Mouse (Mus musculus): ENCODE measurements around the gene Dtl. TPM values are rescaled to one million over a fixed set of nuclear protein-coding genes. Genes with fewer than 3 reads are reported as not detected.

Gene Dtl
- polyA plus RNA-seq, 1 experiment from 2014 or later = 39.9 TPM

- no peaks in the 10 kb centered on the region for H3K36me3 ChIP-seq (ENCODE audit: control insufficient read depth, insufficient read depth, low read length)
- no peaks in the 10 kb centered on the region for H3K9me3 ChIP-seq (replicated peaks; ENCODE audit: control insufficient read depth, low read length)
- 59% methylated on average over 2 of the region's 2 CpGs for WGBS (ENCODE audit: insufficient replicate concordance)
- no peaks in the 10 kb centered on the region for H3K27me3 ChIP-seq (ENCODE audit: control insufficient read depth, insufficient read depth, low read length)
- no peak overlapping the region for H3K9ac ChIP-seq (ENCODE audit: low read depth, low read length)
- peaks cover 19% of the 10 kb centered on the region; the same call in 1 of the 2 replicates for H3K4me1 ChIP-seq (ENCODE audit: control insufficient read depth, insufficient read depth, low read length)
- peak overlapping the region; percentile 30; the same call in 1 of the 2 replicates for H3K27ac ChIP-seq (ENCODE audit: low read depth, low read length)
- no peak overlapping the region for H3K4me3 ChIP-seq (ENCODE audit: low read depth, low read length)
- no peak for ATAC-seq (replicated peaks; ENCODE audit: insufficient number of reproducible peaks, low FRiP score, low TSS enrichment)
- H3K4me2 ChIP-seq = no peak overlapping the region
Observed at GRCm38 (mm10) chr1:191494303-191494655, 81.1 kb downstream of the Dtl start.

- peaks cover 19% of the 10 kb centered on the region; the same call in 1 of the 2 replicates for H3K4me1 ChIP-seq (ENCODE audit: control insufficient read depth, insufficient read depth, low read length)
- no peaks in the 10 kb centered on the region for H3K27me3 ChIP-seq (ENCODE audit: control insufficient read depth, insufficient read depth, low read length)
- peak overlapping the region; percentile 30; the same call in 1 of the 2 replicates for H3K27ac ChIP-seq (ENCODE audit: low read depth, low read length)
- no peak overlapping the region for H3K4me3 ChIP-seq (ENCODE audit: low read depth, low read length)
- ATAC-seq (replicated peaks; ENCODE audit: insufficient number of reproducible peaks, low FRiP score, low TSS enrichment) = peak; percentile 55; the same call in 1 of the 2 replicates
- WGBS (ENCODE audit: insufficient replicate concordance) = 52% methylated on average over 13 of the region's 13 CpGs
- peak overlapping the region; percentile 6; the same call in 1 of the 2 replicates for H3K4me2 ChIP-seq
- H3K9me3 ChIP-seq (replicated peaks; ENCODE audit: control insufficient read depth, low read length) = no peaks in the 10 kb centered on the region
- H3K36me3 ChIP-seq (ENCODE audit: control insufficient read depth, insufficient read depth, low read length) = no peaks in the 10 kb centered on the region
- no peak overlapping the region for H3K9ac ChIP-seq (ENCODE audit: low read depth, low read length)
Observed at GRCm38 (mm10) chr1:191493476-191494302, 81.7 kb downstream of the Dtl start.

- H3K4me1 ChIP-seq (ENCODE audit: control insufficient read depth, insufficient read depth, low read length) = peaks cover 21% of the 10 kb centered on the region; the same call in 1 of the 2 replicates
- ATAC-seq (replicated peaks; ENCODE audit: insufficient number of reproducible peaks, low FRiP score, low TSS enrichment) = no peak
- no peaks in the 10 kb centered on the region for H3K27me3 ChIP-seq (ENCODE audit: control insufficient read depth, insufficient read depth, low read length)
- no peak overlapping the region for H3K4me2 ChIP-seq
- no peak overlapping the region for H3K4me3 ChIP-seq (ENCODE audit: low read depth, low read length)
- no peak overlapping the region for H3K27ac ChIP-seq (ENCODE audit: low read depth, low read length)
- H3K36me3 ChIP-seq (ENCODE audit: control insufficient read depth, insufficient read depth, low read length) = no peaks in the 10 kb centered on the region
- H3K9me3 ChIP-seq (replicated peaks; ENCODE audit: control insufficient read depth, low read length) = no peaks in the 10 kb centered on the region
- no peak overlapping the region for H3K9ac ChIP-seq (ENCODE audit: low read depth, low read length)
- 74% methylated on average over 7 of the region's 7 CpGs for WGBS (ENCODE audit: insufficient replicate concordance)
Observed at GRCm38 (mm10) chr1:191490446-191490845, 84.9 kb downstream of the Dtl start.

Other genes with a start within 250 kb of the Dtl start
- gene Tmem206, start 249.6 kb downstream of the Dtl start, polyA plus RNA-seq (2014; fragmentation: Nextera tagmentation; extraction: Ambion mirVana) = 18.7 and 19.0 TPM in 2 replicates
- gene Ppp2r5a, start 172.3 kb downstream of the Dtl start, polyA plus RNA-seq (2014; fragmentation: Nextera tagmentation; extraction: Ambion mirVana) = 41.1 and 43.4 TPM in 2 replicates
- gene Ints7, start 92 bp upstream of the Dtl start, polyA plus RNA-seq (2014; fragmentation: Nextera tagmentation; extraction: Ambion mirVana) = 38.5 and 40.4 TPM in 2 replicates
- 55.6 and 58.0 TPM in 2 replicates for gene Lpgat1, start 142.3 kb upstream of the Dtl start, polyA plus RNA-seq (2014; fragmentation: Nextera tagmentation; extraction: Ambion mirVana)
- gene Nek2, start 245.9 kb upstream of the Dtl start, polyA plus RNA-seq (2014; fragmentation: Nextera tagmentation; extraction: Ambion mirVana) = 27.0 and 32.2 TPM in 2 replicates